Mouse (Mus musculus) embryonic fibroblast, embryonic 13.5 days (primary cell): ENCODE results near the gene Lrrc75b.

Experiments
- CTCF ChIP-seq: IDR thresholded peaks from 2 replicates; pipeline ENCODE4 v1.5.1; 2011; ENCODE audit warnings: mild to moderate bottlenecking, control low read depth, low read length, moderate library complexity, borderline replicate concordance; ENCODE audit not compliant: insufficient read depth
- POLR2A ChIP-seq: IDR thresholded peaks from 2 replicates; pipeline ENCODE4 v1.6.1; 2011; ENCODE audit warnings: low read depth, mild to moderate bottlenecking, control low read depth, low read length, moderate library complexity

DNA sequence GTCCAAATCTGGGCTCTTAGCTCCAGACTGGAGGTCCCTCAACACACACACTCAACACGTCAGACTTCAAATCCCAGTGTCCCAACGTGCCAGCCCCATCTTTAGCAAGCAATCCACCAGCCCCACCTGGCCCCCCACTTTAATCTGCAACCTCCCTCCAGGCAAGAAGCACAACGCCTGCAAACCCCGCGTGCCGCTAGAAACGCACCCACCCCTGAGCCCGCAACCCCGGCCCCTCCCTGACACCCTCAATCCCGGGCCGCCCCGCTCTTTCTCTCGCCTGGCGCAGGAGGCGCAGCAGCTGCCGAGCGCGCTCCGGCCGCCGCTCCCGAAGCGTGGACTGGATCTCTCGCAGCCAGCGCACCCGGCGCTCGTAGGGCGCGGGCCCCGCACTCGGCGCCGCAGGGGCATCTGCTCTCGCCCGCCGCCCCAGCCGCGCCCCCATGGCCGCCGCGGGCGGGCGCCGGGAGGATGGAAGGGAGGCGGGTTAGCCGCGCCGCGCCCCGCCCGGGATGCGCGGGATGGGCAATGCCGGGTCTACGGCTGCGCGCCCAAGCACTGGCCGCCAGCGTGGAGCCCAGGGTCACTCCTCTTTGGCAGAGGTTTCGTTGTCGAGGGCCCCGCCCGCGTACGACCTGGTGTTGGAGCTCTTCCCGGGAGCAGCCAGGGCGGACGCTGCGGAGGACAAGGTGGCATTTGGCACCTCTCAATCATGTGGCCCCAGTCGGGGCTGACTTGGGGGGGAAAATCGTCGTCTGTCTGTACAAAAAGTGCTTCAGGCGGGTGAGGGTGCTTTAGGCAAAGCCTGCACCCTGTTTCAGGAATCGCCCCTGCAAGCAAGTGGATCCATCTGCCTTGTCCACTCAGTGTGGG, at the start of gene Lrrc75b:
- TF ChIP-seq POLR2A (no peak), CTCF (no peak)
